Mouse (Mus musculus) CH12.LX (cell line): ENCODE measurements around the gene Slc52a3. TPM values are rescaled to one million over a fixed set of nuclear protein-coding genes. Genes with fewer than 3 reads are reported as not detected.

Experiments
- DNase-seq: peaks from one replicate; pipeline ENCODE4 v3.0.0-alpha.2; 2013; ENCODE audit errors: extremely low read depth
- H3K27ac ChIP-seq: 2 replicates; pipeline ENCODE4 v1.5.1; 2012; ENCODE audit warnings: low read depth, mild to moderate bottlenecking, control low read depth, moderate library complexity; ENCODE audit not compliant: insufficient read depth
- H3K27me3 ChIP-seq: replicated peaks from 2 replicates; pipeline ENCODE3; 2012; ENCODE audit warnings: inconsistent platforms
- H3K36me3 ChIP-seq, 2 experiments: replicated peaks in 1 of 2; 2 replicates each; pipeline versions ENCODE3 to v1.6.1; 2012; ENCODE audit warnings: inconsistent platforms in 1 of 2, low read length in 1 of 2, mild to moderate bottlenecking in 1 of 2, mixed read lengths in 1 of 2, moderate library complexity in 1 of 2; ENCODE audit not compliant: control insufficient read depth in 1 of 2, insufficient read depth in 1 of 2
- H3K4me1 ChIP-seq, 2 experiments: 2 replicates each; pipeline ENCODE4 v1.6.1; 2012; ENCODE audit warnings: inconsistent platforms in 1 of 2, moderate library complexity in 1 of 2; ENCODE audit not compliant: insufficient read depth in 2 of 2, control insufficient read depth in 1 of 2
- H3K4me2 ChIP-seq: 2 replicates; pipeline ENCODE4 v1.6.1; 2012; ENCODE audit warnings: low read depth, mild to moderate bottlenecking, control low read depth; ENCODE audit not compliant: poor library complexity, insufficient read depth, severe bottlenecking
- H3K4me3 ChIP-seq, 3 experiments: fragments of 150-350 bp in 1 of 3; sonication (generic) in 1 of 3; replicated peaks in 1 of 3; 2 replicates each; pipeline versions ENCODE3 to v1.5.1; 2011 to 2012; ENCODE audit warnings: low read depth in 2 of 3, low read length in 2 of 3, mild to moderate bottlenecking in 2 of 3, moderate library complexity in 2 of 3, control low read depth in 1 of 3, improper control_type of control experiment in 1 of 3, inconsistent platforms in 1 of 3, mixed read lengths in 1 of 3; ENCODE audit not compliant: poor library complexity in 1 of 3
- H3K79me2 ChIP-seq: replicated peaks from 2 replicates; pipeline ENCODE4 v1.6.1; 2012; ENCODE audit warnings: mild to moderate bottlenecking, moderate library complexity; ENCODE audit not compliant: control insufficient read depth, poor library complexity, insufficient read depth, severe bottlenecking; ENCODE audit errors: extremely low read depth
- H3K9ac ChIP-seq: 2 replicates; pipeline ENCODE4 v1.6.1; 2012; ENCODE audit warnings: low read depth, mild to moderate bottlenecking, control low read depth, moderate library complexity; ENCODE audit not compliant: insufficient read depth
- H3K9me3 ChIP-seq: replicated peaks from 2 replicates; pipeline ENCODE3; 2012; ENCODE audit warnings: low read length, inconsistent platforms, mixed read lengths
- BHLHE40 ChIP-seq: IDR thresholded peaks from 2 replicates; pipeline ENCODE4 v1.6.1; 2011; ENCODE audit warnings: mild to moderate bottlenecking, low read depth, low read length, improper control_type of control experiment
- CHD1 ChIP-seq: IDR thresholded peaks from 2 replicates; pipeline ENCODE4 v1.6.1; 2012; ENCODE audit warnings: low read depth, low read length, improper control_type of control experiment, inconsistent platforms
- E2F4 ChIP-seq: IDR thresholded peaks from 2 replicates; pipeline ENCODE4 v1.6.1; 2011; ENCODE audit warnings: low read depth, low read length, improper control_type of control experiment; ENCODE audit not compliant: insufficient replicate concordance
- ETS1 ChIP-seq: conservative IDR thresholded peaks from 2 replicates; pipeline ENCODE4 v1.6.1; 2012; ENCODE audit warnings: low read depth, mild to moderate bottlenecking, inconsistent platforms, low read length, improper control_type of control experiment, moderate library complexity
- HCFC1 ChIP-seq: IDR thresholded peaks from 2 replicates; pipeline ENCODE4 v1.6.1; 2012; ENCODE audit warnings: low read depth, mild to moderate bottlenecking, inconsistent platforms, low read length, improper control_type of control experiment
- IRF4 ChIP-seq: IDR thresholded peaks from 2 replicates; pipeline ENCODE4 v1.6.1; 2014; ENCODE audit warnings: low read depth, mild to moderate bottlenecking, inconsistent platforms, low read length, improper control_type of control experiment
- KAT2A ChIP-seq: IDR thresholded peaks from 2 replicates; pipeline ENCODE4 v1.6.1; 2012; ENCODE audit warnings: low read length, improper control_type of control experiment, inconsistent platforms; ENCODE audit not compliant: insufficient replicate concordance
- MAX ChIP-seq: IDR thresholded peaks from 2 replicates; pipeline ENCODE4 v1.6.1; 2011; ENCODE audit warnings: low read length, improper control_type of control experiment
- MXI1 ChIP-seq: IDR thresholded peaks from 2 replicates; pipeline ENCODE4 v1.6.1; 2011; ENCODE audit warnings: mild to moderate bottlenecking, low read depth, low read length, improper control_type of control experiment
- MYC ChIP-seq: IDR thresholded peaks from 2 replicates; pipeline ENCODE4 v1.6.1; 2011; ENCODE audit warnings: low read depth, mild to moderate bottlenecking, improper control_type of control experiment, low read length
- NELFE ChIP-seq: IDR thresholded peaks from 2 replicates; pipeline ENCODE4 v1.6.1; 2011; ENCODE audit warnings: low read depth, low read length, improper control_type of control experiment
- POLR2A ChIP-seq: IDR thresholded peaks from 2 replicates; pipeline ENCODE4 v1.6.1; 2011; ENCODE audit warnings: low read depth, mild to moderate bottlenecking, improper control_type of control experiment, low read length
- RCOR1 ChIP-seq: conservative IDR thresholded peaks from 2 replicates; pipeline ENCODE4 v1.6.1; 2012; ENCODE audit warnings: low read depth, mild to moderate bottlenecking, inconsistent platforms, low read length, improper control_type of control experiment
- SMC3 ChIP-seq: IDR thresholded peaks from 2 replicates; pipeline ENCODE4 v1.6.1; 2011; ENCODE audit warnings: low read depth, low read length, improper control_type of control experiment
- UBTF ChIP-seq: IDR thresholded peaks from 2 replicates; pipeline ENCODE4 v1.6.1; 2012; ENCODE audit warnings: low read depth, mild to moderate bottlenecking, inconsistent platforms, low read length, improper control_type of control experiment, moderate library complexity
- USF2 ChIP-seq: conservative IDR thresholded peaks from 2 replicates; pipeline ENCODE4 v1.6.1; 2011; ENCODE audit warnings: low read depth, low read length, improper control_type of control experiment
- ZKSCAN1 ChIP-seq: IDR thresholded peaks from 2 replicates; pipeline ENCODE4 v1.6.1; 2012; ENCODE audit warnings: low read depth, inconsistent platforms, low read length, improper control_type of control experiment, borderline replicate concordance
- dilution Hi-C: fragments of 300-500 bp; cut with MboI; formaldehyde crosslinking; loops from 2 replicates; pipeline ENCODE4 v1.14.3; 2020; ENCODE audit warnings: low sequenced_read_pairs; ENCODE audit not compliant: extremely low pct_unique_long_range_greater_than_20kb, extremely low pct_ligation_motif_present
- in situ Hi-C: fragments of 300-500 bp; cut with MboI; formaldehyde crosslinking; loops from 3 replicates; pipeline ENCODE4 v1.14.3; 2019; ENCODE audit warnings: low sequenced_read_pairs, low pct_ligation_motif_present, low pct_unique_long_range_greater_than_20kb, mixed read lengths
- polyA plus RNA-seq: library from polyadenylated mRNA; unstranded; fragments of >175 nt; gene quantifications from 2 replicates; pipeline ENCODE4 v1.2.1, GENCODE M21; 2012; ENCODE audit warnings: low read depth; ENCODE audit not compliant: insufficient read length
- total RNA-seq, 2 experiments: library from RNA; depleted of rRNA; stranded (reverse); fragments of 300-350 nt in 1 of 2; fragments of >200 nt in 1 of 2; gene quantifications; 2 replicates each; pipeline ENCODE4 v1.2.3; 2012 to 2014

Gene Slc52a3
- total and polyA plus RNA-seq, 3 experiments, result 0.17 to 0.55 TPM; not detected in 1

GRCm38 (mm10) chr2:152015997-152016396, 19.7 kb downstream of the Slc52a3 start:
- no peak overlapping the region for H3K9ac ChIP-seq
- H3K79me2 ChIP-seq, result no peaks in the 10 kb centered on the region
- no peaks in the 10 kb centered on the region for H3K9me3 ChIP-seq
- in situ Hi-C loops, result no loop called here
- no peaks in the 10 kb centered on the region for H3K36me3 ChIP-seq
- no peak overlapping the region for H3K4me3 ChIP-seq
- H3K27ac ChIP-seq, result no peak overlapping the region
- peaks cover 49% of the 10 kb centered on the region for H3K27me3 ChIP-seq
- TF ChIP-seq ZKSCAN1 (no peak), RCOR1 (no peak), IRF4 (no peak), UBTF (no peak), MXI1 (no peak), BHLHE40 (no peak), SMC3 (no peak), HCFC1 (no peak), CHD1 (no peak), POLR2A (no peak), USF2 (no peak), KAT2A (no peak), MYC (no peak)
- TF ChIP-seq, all 38 proteins: peak for 0
- peaks cover 4 to 7% of the 10 kb centered on the region in 2 experiments; a peak in 1 of 4 replicates for H3K4me1 ChIP-seq
- dilution Hi-C loops, result no loop called here
- no peak overlapping the region for H3K4me2 ChIP-seq
- DNase-seq, result no peak

DNA sequence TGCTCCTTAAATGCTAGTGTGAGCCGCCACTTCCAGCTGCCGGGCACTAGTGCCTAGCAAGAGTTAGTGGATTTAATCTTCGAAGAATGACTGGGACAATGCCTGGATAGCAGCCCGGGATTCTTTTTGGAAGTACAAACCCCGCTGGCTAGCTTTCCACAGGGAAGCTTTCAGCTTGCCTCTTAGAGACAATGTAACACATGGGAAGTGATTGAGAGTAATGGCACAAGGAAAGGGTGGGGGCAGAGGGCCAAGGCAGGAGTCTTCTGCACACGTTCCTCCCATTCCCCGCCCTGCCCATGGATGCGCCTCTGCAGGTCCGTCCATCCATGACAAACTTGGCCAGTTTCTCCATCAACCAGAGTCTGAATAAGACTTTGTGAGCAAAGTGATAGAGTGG, 20.4 kb downstream of the Slc52a3 start:
- H3K27me3 ChIP-seq, result peaks cover 50% of the 10 kb centered on the region
- H3K9ac ChIP-seq, result no peak overlapping the region
- TF ChIP-seq NELFE (no peak), MAX (no peak), CHD1 (no peak), ETS1 (no peak), BHLHE40 (no peak), E2F4 (no peak)
- H3K36me3 ChIP-seq, result no peaks in the 10 kb centered on the region
- no peak for DNase-seq
- H3K27ac ChIP-seq, result no peak overlapping the region
- no peak overlapping the region for H3K4me3 ChIP-seq
- dilution Hi-C loops (no loop called here), in situ Hi-C loops (no loop called here)
- H3K9me3 ChIP-seq, result no peaks in the 10 kb centered on the region
- H3K4me1 ChIP-seq, result peaks cover 4 to 7% of the 10 kb centered on the region in 2 experiments; a peak in 1 of 4 replicates
- no peaks in the 10 kb centered on the region for H3K79me2 ChIP-seq
- no peak overlapping the region for H3K4me2 ChIP-seq
